Mouse (Mus musculus): ENCODE data around the gene Myom1. TPM values are rescaled to one million over a fixed set of nuclear protein-coding genes. Genes with fewer than 3 reads are reported as not detected.

Myom1 gene
- polyA plus RNA-seq, 3 experiments from 2014 or later: 0.34 TPM; not detected in 2

DNA sequence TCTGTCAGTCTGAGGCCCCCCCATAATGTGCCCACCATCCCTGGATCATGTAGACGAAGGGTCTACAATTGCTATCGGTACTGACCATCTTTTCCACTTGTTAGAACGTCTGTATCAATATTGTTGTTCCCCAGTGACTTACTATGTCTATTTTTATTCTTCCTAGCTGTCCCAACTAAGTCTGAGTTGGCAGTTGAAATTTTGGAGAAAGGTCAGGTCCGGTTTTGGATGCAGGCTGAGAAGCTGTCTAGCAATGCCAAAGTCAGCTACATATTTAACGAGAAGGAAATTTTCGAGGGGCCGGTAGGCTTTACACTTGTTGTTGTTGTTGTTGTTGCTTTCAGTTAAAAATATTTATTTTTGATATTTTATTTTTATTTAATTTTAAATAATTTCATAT, 102.9 kb downstream of the Myom1 start:
- ATAC-seq: no peak

GRCm38 (mm10) chr17:71106250-71106649, 103.8 kb downstream of the Myom1 start:
- no peak for ATAC-seq

- ATAC-seq: no peak
Measured at GRCm38 (mm10) chr17:71110753-71111265, 108.4 kb downstream of the Myom1 start.

GRCm38 (mm10) chr17:71112689-71113088, 110.3 kb downstream of the Myom1 start:
- ATAC-seq: no peak

- ATAC-seq: no peak
Measured at GRCm38 (mm10) chr17:71114282-71114681, 111.8 kb downstream of the Myom1 start.

DNA sequence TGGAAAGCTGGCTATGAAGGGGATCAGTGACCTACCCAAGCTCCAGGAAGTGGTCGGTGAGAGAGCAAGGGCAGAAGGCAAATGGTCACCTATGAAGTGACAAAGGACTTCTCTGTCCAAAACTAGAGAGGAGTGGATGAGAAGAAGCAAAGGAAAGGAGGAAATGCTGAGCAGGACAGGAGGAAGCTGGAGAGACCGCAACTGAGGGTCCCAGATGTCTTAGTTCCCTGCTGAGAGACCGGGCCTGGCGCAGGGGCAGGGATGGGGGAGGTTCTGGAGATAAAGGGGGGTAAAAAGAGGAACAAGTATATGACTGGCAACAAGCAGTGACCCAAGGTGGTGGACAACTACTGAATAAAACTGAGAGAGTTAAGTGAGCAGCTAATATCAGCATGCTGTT, 115.5 kb downstream of the Myom1 start:
- ATAC-seq: no peak

GRCm38 (mm10) chr17:71118607-71119006, 116.2 kb downstream of the Myom1 start:
- peak; percentile 46 for ATAC-seq

DNA sequence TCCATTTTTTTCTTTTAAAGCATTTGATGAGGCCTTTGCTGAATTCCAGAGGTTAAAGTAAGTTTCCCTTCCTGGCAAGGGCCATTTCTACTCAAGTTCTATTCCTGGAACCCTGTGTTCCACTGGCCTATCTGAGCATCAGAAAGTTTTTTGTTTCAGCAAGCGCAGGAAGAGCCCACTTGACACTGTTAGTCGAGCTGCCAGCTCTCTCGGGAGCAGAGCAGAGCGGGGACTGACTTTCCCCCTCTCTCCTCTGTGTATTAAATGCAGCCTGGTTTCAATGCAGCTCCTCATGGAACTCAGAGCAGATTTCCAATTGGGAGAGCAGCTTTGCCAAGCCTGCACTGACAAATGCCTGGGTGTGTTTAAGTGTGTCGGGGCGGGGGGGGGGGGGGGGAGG, 118.2 kb downstream of the Myom1 start:
- no peak for ATAC-seq

DNA sequence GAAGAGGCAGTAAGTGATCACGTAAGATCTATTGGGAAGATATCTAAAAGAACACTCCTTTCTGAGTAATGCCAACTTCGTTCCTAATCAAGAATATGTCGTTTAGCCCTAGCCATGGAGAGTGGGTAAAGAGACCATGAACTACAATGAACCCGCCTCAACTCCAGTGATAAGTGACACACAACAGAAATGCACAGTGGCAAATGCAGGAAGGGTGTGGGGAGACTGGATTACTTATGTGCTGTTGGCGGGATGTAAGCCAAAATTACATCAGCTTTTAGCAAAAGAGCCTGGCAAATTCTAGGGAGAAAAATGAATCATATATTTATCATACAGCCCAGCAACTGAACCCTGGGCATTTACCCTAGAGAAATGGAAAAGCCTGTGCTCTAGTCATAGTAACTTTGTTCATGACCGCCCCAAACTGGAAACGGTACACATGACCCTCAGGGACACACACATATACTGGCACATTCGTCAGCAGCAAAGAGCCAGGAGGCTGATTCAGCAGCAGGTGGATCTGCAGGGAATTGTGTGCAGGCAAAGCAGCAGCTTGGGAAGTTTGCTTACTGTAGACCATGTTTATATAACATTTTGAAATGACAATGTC, 121.7 kb downstream of the Myom1 start:
- no peak for ATAC-seq

GRCm38 (mm10) chr17:71124674-71125073, 122.2 kb downstream of the Myom1 start:
- ATAC-seq: no peak

- ATAC-seq: no peak
Measured at GRCm38 (mm10) chr17:71125519-71125918, 123.1 kb downstream of the Myom1 start.

DNA sequence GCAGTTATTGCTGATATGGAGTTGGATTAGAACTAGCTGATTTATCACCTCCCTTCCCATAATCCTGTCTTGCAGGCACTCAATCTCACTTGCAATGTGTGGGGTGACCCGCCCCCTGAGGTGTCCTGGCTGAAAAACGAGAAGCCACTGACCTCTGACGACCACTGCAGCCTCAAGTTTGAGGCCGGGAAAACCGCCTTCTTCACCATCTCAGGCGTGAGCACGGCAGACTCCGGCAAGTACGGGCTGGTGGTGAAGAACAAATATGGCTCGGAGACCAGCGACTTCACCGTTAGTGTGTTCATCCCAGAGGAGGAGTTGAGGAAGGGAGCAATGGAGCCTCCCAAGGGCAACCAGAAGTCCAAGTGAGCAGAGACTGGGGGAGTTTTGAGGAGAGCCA, 123.6 kb downstream of the Myom1 start:
- no peak for ATAC-seq

DNA sequence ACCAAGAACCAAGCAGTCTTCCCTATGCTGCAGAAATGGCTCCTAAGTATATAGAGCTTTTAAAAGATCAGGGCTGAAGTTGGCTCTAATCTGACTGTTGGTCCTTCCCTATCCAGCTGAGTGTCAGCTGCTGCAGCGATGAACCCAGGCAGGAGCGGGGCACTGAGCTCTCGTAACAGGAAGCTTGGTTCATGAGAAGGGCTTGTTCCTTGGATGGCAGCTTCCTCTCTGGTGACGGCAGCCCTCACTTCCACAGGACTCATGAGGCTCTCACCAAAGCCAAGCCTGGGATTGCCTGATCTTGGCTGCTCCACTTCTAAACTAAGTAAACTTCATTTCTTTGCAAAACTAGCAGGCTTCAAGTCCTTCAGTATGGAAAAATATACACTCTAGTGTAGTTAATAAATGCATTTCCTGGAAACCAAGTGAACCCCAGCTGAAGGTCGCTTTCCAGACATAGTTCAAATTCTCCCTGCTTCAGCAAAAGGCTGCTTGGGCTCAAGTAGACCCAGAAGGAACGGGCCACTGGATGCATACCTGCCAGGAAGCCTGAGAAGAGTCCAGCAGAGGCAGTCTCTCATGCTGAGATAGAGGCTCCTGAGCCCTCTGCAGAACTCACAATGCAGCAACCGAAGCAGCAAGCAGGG, 125.2 kb downstream of the Myom1 start:
- ATAC-seq: no peak

GRCm38 (mm10) chr17:71129489-71130261, 127.2 kb downstream of the Myom1 start:
- ATAC-seq: no peak

DNA sequence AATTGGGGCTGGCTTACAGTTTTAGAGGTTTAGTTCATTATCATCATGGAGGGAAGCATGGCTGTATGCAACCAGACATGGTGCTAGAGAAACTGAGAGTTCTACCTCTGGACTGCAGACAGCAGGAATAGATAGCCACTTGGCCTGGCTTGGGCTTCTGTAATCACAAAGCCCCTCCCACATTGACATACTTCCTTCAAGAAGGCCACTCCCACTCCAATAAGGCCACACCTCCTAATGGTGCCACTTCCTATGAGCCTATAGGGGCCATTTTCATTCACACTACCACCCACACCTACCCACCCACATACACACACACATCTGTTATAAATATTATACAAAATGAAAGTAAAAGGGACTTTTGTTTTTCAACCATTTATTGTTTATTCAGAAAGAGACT, 129.8 kb downstream of the Myom1 start:
- ATAC-seq: peak; percentile 21

GRCm38 (mm10) chr17:71132856-71133439, 130.5 kb downstream of the Myom1 start:
- no peak for ATAC-seq

DNA sequence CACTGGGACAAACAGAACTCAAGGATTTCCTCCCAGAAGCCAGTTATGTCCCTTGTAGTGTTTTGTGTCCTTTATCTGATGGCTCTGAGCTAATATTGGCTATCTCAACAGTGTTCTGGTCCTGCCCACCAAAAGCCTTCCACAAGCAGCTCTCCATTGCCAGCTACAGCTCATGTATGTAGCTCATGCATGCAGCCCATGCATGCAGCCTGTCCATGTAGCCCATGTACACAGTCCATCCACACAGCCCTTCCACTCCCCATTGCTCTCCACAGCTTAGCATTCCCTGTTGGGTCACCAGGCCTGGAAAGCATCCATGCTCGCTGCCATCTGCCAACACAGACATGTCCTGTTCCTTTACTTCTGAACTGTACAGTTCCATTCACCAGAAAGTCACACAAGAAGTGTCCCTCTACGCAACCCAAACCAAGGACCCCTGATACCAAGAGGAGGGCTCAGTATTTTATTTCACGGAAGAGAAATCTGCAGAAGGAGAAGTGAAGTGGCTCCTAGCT, 132.1 kb downstream of the Myom1 start:
- no peak for ATAC-seq

DNA sequence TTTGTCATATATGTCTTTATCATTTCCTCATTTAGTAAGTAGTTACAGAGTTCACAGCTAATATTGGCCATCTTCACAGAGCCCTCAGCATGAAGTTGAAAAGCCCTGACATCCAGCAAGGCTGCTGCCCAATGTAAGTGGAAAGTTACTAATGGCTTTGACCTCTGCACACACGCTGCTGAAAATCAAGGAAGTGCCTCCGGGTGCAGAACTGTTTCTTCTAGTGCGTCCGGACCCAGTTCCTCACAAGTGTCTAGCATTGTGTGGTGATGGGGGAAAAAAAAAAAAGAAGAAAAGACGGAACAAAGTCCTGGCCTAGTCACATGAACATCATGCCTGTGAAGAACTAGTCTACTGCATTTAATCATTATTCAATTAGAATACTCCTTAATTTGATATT, 132.7 kb downstream of the Myom1 start:
- ATAC-seq: no peak

DNA sequence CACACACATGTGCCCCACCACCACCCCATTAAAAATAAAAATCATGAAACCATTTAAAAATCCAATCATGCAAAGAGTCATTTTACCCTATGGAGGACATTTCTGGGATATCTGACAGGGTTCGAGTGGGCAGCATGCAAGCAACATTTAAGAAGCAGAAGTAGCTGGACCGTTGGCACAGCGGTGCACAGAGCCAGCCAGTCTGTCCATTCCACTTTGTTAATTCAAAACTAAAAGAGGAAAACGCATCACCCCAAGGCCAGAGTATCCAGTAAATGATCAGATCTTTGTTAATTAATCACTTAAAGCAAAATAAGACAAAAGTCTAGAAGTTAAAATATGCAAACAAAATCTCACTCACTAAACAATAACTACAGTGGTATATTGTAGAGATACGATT, 133.4 kb downstream of the Myom1 start:
- no peak for ATAC-seq

DNA sequence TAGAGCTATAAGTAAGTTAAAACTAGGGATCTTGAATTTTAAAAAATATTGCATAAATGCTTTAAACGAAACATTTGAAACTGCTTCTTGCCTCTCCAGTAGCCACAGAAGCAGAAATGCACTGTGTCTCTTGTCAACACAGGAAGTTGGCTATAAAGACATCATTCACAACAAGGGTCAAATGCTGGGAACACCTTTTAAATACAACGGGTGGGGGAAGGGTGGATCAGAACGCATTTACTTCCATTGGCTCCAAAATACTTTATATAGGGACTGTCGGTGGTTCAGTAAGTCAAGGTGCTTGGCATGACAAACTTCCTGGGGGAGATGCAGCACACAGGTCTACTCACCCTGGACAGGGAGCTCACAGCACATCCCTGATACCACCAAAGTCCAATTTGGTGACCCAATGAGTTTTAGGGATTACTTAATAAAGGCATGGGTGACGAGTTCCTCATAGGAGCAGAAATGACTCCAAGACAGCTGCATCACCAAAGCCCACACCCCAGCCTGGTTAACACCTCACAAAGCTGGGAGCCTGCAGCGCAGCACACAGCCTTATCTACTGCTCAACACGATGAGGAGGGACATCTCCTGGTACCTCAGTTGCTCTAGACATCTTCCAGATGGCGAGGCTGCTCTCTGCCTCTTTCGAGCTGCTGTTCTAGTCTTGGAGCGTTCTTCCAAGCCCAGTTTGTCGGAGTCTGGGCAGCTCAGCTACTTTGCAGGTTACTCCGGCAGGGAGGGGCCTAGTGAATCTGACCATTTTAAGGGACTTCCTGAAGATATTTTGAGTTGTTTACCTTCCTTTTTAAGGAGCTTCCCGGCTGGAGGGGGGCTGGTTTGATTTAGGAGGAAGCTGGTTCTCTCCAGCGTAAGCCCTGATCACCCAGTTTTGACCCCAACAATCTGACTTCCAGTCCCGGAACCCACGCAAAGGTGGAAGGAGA, 134.2 kb downstream of the Myom1 start:
- no peak for ATAC-seq

GRCm38 (mm10) chr17:71137334-71137721, 134.9 kb downstream of the Myom1 start:
- no peak for ATAC-seq

- ATAC-seq: no peak
Measured at GRCm38 (mm10) chr17:71142068-71142467, 139.6 kb downstream of the Myom1 start.
